Mouse (Mus musculus) B cell, adult 2 months (primary cell): ENCODE measurements at regions not wholly inside any gene's neighbourhood (a gene's known extent, or its start where the extent isn't known, plus 50 kb on each side); places are given as distances from the start of the nearest gene placed in this dataset.

ENCODE experiments used
- DNase-seq, 2 experiments: peaks; one replicate each; pipeline ENCODE4 v3.0.0; 2022

DNA sequence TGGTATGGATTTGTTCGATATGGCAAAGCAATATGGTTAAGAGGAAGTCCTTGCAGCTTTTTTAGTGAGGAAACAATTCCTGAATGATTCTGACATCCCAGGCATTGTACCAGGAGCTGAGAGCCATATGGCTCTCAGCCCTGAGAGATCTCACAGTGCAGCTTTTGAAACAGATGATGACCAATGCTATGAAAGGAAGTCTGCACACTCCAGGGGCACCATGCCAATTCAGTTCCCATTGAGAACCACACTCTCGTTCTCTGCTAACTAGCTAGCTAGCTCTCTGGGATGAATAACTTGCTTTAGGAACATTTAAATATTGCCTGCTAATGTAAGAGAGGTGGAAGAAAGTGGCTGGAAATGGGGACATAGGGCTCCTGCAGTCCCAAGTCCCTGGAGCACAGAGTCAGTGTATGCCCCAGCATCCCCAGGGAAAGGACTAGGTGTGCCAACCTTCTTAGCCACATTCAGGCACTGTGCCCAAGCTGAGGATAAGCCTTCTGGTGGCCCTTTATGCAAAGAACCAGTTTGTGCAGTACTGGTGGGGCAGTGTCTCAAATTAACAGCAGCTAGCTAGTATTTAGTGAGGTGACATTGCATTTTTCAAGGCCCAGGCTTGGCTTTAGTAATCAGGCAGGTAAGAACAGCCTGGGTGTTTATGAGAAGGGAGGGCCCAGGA, 61.8 kb upstream of the Nampt start:
- no peak for DNase-seq

DNA sequence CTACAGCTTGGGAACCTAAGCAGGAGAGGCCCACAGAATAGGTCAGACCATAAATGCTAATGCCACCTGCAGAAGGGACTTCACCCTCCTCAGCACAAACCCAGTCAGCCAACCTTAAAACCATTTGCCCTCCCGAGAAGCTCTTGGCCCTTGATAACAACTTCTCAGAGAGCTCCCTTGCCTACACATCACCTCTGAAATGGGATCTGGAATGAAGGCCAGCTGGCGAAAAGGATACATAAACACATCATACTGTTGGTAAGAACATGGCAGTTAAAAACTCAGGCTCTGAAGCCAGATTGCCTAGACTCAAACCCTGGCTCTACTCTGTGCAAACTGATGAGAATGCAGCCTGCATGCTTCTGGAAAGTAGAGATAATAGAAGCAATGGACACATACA, 61.2 kb upstream of the Nampt start:
- DNase-seq = no peak

DNA sequence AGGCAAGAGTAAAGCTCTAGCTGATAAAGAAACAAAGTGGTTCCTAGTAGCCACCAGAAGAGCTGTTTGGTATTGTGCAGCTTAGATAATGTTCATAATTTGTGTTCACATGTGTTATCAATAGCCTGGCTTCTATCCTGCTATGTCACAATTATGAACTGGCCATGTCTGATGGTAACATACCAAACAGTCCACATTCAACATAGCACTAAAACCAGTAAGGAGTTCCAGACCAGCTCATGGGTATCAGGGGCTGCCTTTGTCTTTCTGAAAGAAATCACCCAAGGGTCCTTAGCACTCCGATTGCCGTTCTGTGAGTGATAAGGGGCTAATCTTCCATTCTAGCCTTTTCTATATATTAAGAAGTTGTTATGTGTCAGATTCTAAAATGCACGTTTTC, 58.7 kb upstream of the Nampt start:
- DNase-seq = no peak

DNA sequence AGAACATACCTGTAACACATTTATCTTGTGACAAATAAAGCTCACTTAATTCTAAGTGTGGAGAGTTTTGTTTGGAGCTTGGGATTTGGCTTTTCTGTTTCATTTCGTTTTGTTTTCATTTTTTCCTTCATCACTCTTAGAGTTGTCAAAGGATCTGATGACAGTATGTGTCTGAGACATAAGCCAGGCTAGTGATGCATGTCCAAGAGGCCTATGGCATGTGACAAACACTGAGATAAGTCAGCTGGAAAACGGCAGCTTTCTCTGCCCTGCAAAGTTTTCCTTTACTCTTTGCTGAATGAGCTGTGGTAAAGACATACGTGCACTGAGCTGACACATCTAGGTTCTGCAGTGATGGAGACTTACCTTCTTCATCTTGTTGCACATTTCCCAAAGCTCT, 58.3 kb upstream of the Nampt start:
- DNase-seq = no peak

DNA sequence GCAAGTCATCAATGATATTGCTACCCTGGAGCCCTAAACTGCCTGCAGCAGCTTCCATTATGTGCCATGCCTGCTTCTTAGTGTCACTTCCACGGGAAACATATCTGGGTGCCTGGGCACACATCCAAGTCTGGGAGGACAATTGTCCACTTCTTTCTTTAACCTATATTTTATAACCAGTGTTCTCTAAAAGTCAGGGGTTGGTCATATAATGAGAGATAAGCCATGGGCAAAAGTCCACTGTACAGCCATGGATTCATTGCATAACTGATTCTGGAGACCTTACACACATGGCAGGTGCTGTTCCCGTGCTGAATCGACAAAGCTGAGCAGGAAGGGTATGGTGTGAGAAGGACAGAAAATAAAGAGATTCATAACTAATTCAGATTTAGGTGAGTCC, 55.1 kb upstream of the Nampt start:
- no peak for DNase-seq

DNA sequence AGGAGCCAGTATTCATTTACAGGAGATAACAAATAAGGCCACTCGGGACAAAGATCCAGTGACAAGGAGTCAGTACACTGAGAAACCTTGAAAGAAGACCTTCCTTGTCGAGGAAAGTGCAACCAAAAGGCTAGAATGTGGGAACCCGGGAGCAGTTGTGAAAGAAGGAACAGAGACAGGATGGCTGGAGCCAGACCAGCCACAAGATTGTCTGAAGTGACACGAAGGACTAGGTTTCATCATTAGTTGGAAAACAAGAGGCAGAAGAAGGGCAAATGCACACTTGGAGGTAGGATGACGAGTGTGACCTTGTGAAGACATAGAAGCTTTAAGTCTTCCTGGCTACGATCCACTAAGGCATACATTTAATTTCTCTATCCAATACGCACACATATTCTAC, 54.6 kb upstream of the Nampt start:
- DNase-seq = no peak

DNA sequence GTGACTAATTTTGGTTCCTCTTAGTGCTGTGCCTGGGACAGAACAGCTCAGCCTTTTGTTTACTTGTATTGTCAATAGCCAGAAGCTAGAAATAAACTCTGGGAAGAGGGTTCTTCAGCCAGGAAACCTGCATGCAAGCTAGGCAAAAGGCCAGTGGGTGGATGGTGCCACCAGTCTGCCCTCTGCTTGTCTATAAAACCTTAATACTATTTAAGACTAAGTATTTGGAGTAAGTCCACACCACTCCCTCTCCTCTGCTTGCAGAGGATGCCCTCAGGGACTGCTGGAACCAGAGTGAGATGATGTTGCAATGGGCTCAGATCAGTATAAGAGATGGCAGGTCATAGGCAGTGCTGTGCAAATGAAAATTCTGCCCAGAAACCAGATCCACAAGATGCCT, 53.5 kb upstream of the Nampt start:
- DNase-seq = no peak

DNA sequence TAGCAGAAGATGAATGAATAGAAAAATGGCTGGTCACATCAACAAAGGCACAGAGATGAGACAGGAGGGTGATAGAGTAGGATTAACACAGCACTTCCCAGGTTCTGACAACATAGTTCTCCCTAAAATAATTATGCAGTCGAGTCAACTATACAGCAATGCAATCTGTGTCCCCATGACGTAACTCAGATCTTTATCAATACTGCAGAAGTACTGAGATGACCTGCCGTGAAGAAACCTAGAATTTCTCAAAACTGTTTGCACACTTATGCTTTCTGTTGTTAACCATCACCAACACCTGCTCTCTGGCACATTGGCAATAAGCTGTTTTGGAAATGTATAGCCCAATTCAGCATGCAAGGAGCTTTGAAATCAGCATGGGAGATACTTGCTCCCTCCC, 52.8 kb upstream of the Nampt start:
- no peak for DNase-seq

DNA sequence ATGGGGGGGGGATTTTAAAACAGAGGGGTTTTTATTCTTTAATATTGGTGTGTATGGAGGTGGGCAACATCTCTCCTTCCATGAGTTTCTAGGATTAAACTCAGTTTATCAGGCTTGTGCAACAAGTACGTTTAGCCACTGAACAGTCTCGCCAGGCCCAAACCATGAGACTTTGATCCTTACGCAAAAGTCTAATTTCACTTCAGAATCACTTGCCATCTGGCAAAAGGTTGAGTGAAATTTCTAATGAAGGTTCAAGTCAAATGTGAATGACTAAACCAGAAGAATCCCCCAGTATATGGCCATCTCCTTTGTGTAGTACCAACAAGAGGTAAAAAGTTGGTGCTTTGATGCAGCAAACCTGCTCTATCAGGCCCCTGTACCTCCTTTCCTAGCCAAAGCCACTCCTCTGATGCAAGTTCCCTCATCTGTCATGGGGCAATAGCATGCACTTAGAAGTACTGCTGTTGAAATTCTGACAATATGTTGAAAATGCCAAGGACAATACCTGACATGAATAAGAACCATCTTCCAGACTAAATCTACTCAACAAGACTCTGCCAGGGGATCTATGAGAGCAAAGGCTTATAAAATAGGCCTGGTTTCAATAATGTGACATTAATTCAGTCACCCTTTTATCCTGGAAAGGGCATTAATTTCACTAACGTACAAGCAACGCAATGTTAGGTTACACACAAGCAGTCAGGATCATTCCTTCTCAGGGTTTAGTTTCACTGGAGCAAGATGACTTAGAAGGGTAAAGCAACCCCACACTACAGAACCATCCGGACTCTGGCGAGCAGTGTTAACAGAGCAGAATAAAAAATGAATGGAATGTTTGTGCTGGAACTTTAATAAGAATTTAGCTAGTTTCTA, 51.9 kb upstream of the Nampt start:
- no peak for DNase-seq

DNA sequence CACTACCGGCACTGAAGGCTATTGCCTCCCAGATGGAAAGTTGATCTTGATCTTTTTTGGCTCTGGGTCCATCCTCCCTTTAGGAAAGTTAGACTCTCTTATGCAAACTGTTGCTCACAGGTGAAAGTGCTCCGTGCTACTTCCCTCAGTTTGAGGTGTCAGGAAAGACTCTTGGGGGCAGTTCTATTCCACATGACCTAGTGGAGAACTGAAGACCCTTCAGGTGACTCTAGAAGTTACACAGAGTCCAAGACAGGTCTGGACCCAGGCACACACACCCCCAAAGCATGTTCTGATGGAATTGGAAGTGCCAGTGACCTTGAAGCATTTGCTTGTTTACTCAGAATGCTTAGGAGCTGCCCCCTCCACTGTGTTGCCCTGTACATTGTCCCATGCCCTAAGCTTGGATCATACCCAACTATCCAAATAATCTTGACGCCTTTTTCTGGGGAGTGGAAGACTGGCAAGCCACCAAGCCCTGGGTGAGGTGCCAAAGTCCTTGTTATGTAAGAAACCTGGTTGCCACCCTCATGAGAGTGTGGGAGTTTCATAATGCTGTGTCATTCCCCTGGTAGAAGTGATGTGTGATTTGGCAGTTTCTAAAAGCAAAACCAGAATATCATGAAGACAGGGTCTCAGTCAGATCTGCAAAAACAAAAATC, 51.1 kb upstream of the Nampt start:
- DNase-seq = no peak

DNA sequence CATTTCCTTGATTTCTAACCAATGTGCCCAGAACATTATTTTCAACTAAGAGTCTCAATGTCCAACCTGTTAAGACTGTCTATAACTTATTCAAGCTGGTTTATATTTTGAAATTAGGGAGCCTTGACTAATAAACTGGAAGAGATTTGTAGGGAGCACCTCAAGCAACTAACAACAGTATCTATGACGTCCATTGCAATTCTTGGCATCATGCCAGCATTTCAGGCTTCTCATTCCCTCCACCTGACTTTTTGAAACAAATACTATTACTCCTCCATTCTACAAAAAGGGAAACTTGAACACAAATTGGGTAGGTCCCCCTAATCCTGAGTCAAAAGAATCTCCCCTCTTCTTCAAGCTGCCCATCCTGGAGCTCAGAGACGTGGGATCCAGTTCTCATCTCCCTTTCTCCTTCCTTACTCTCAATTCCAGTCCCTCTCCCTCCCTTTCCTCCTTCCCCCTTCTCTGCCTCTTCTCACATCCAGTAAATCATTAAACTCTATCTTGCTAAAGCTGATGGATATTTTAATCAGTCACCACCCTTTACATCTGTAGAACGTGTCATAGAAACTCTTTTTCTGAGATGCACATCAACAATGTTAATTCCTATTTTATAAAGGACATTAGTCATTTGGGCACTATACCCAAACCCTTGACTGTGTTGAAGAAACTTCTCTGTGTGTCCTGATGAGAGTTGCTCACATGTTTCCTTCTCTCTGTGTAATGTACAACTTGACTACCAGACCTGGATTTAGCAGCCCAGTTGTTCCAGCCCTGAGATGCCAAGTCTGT, 50.4 kb upstream of the Nampt start:
- no peak for DNase-seq
